22 mouse cellular contexts compared by ENCODE assay signal in the genomic region with DNA sequence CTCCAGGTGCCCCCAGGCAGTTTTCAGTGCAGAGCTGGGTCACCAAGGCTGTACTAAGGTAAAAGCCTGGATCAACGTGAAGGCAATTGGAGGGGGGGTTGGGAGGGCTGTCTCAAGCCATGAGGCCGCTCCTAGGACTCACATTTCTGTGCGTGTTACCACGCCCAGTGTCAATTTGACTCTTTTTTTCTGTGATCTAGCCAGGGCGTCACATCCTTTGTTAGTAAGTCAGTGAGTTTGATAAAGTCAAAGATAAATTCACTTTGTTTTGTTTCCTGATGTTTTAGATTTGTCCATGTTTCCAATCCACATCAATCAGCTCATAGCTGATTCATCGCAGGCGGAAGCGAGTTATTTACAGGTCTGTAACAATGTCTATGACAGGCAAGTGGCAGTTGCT. TPM values are rescaled to one million over a fixed set of nuclear protein-coding genes. Genes with fewer than 3 reads are reported as not detected.
A peak's percentile ranks its signal among the peaks of the same experiment; 100 is the strongest.
DNase-seq lines count a peak whose midpoint lies in the region.
"Had no signal": no experiment of that assay in that cellular context is flagged by ENCODE, and none has a peak within 500 bp of the region (broad histone marks: within the 10 kb centered on the region; RNA-seq: fewer than 3 reads in every experiment).

No protein-coding gene starts in this region.

- DNase-seq in urinary bladder, postnatal 14 days (ENCODE audit: low spot score), result peak; percentile 10
- DNase-seq in urinary bladder, postnatal 10 days (ENCODE audit: low spot score), result no peak
- peak; percentile 38 for DNase-seq in R1 (ENCODE audit: low read depth, low spot score)
- DNase-seq in naive thymus-derived CD4-positive, alpha-beta T cell, adult 2 months (ENCODE audit: low read depth), result peak; percentile 14
- no peak for DNase-seq in adrenal gland, adult 8-10 months
- no peak for DNase-seq in gastrocnemius, postnatal 25 days
- no peak for DNase-seq in heart, postnatal 10 days
- DNase-seq: adrenal gland, postnatal 25 days; cerebellum, adult 11-12 months; cerebellum, postnatal 14 days; gastrocnemius, postnatal 10 days; heart, adult 18-20 months; heart, postnatal 4 days; kidney, adult 9 months; kidney, postnatal 36 days; liver, postnatal 0 days; lung, postnatal 4 days; thymus, adult 2 months had no signal

- intact Hi-C loops in heart, postnatal 10 days (cut with DNase I), result no loop called here

RNA-seq across cellular contexts. Expression of gene Ythdc1, which starts 21.0 kb away (rescaled TPM):
- 10 to 100 TPM; 42.3 to 66.2 (median 49.1) TPM for total RNA-seq in adrenal gland, adult 8-10 months (2022)
- total RNA-seq in gastrocnemius, postnatal 25 days (2021), result 10 to 100 TPM; 21.7 to 22.0 TPM
- total RNA-seq in heart, postnatal 10 days (2021), result 10 to 100 TPM; 40.0 to 44.5 TPM

RNA-seq across cellular contexts. Expression of gene Tmprss11e, which starts 37.4 kb away (rescaled TPM):
- total RNA-seq in adrenal gland, adult 8-10 months (2022), result not detected
- not detected for total RNA-seq in gastrocnemius, postnatal 25 days (2021)
- not detected for total RNA-seq in heart, postnatal 10 days (2021)
- total RNA-seq: adrenal gland, postnatal 25 days; gastrocnemius, postnatal 10 days; heart, adult 18-20 months; heart, postnatal 4 days; hindbrain, postnatal 0 days; left cerebral cortex, adult 2 months; liver, adult 2 months; MEL had no signal

Comparison
In these comparisons a context has a peak if more than half of its experiments do, and no peak if none do; other contexts are left out.
1. DNase-seq: peak in urinary bladder, postnatal 14 days (single experiment), R1 (single experiment) and naive thymus-derived CD4-positive, alpha-beta T cell, adult 2 months (single experiment); none in urinary bladder, postnatal 10 days (single experiment), adrenal gland, adult 8-10 months (single experiment), gastrocnemius, postnatal 25 days (single experiment) and heart, postnatal 10 days (0 of 2).